Mouse (Mus musculus): ENCODE measurements at regions not wholly inside any gene's neighbourhood (a gene's known extent, or its start where the extent isn't known, plus 50 kb on each side); places are given as distances from the start of the nearest gene placed in this dataset.

- no peaks in the 10 kb centered on the region for H3K9me3 ChIP-seq (ENCODE audit: control insufficient read depth, low read length)
- H3K4me2 ChIP-seq (ENCODE audit: low read length): no peak overlapping the region
- no peak for ATAC-seq
- H3K36me3 ChIP-seq (ENCODE audit: control insufficient read depth, insufficient read depth, low read length): no peaks in the 10 kb centered on the region
- H3K9ac ChIP-seq (ENCODE audit: low read depth, low read length): no peak overlapping the region
- no peak overlapping the region for H3K4me3 ChIP-seq (ENCODE audit: low read length)
- H3K27ac ChIP-seq (ENCODE audit: low read depth, low read length): no peak overlapping the region
- 40% methylated on average over 2 of the region's 2 CpGs for WGBS
- no peaks in the 10 kb centered on the region for H3K4me1 ChIP-seq (ENCODE audit: control insufficient read depth, insufficient read depth, low read depth, low read length)
- H3K27me3 ChIP-seq (replicated peaks; ENCODE audit: control insufficient read depth, insufficient read depth, low read length): no peaks in the 10 kb centered on the region
Measured at GRCm38 (mm10) chr16:7518711-7519110, 906.2 kb downstream of the Tmem114 start.
